Mouse (Mus musculus): ENCODE measurements at regions not wholly inside any gene's neighbourhood (a gene's known extent, or its start where the extent isn't known, plus 50 kb on each side); places are given as distances from the start of the nearest gene placed in this dataset.

DNA sequence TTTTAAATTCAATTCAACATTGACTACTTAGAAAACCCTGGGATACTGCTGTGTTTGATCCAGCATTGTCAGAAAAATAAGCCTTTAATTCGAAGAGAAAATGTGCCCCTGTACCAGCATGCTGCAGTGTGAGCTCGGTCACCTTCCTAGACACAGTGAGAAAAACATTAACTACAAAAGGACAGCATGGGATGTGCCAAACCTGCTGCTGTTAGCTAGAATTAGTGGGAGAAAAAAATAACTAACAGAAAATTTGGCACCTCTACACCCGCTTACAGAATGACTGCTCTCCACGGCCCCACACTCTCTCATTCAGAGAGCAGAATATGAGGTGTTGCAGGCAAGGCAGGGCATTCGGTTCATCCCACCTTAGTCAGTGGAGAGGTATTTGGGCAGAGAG lies 531.9 kb upstream of the Hs6st1 start:
- Histone ChIP-seq H3K27me3 (ENCODE audit: control insufficient read depth in 1 of 2, insufficient read depth in 2 of 2, low read length in 2 of 2) (no peaks in the 10 kb centered on the region), H3K9me3 (replicated peaks; ENCODE audit: insufficient read depth, low read length) (no peaks in the 10 kb centered on the region), H3K9ac (ENCODE audit: control insufficient read depth, low read depth, low read length, poor library complexity, severe bottlenecking) (no peak overlapping the region), H3K4me3 (ENCODE audit: control insufficient read depth in 1 of 2, insufficient read depth in 1 of 2, low read depth in 2 of 2, low read length in 2 of 2) (no peak overlapping the region), H3K36me3 (ENCODE audit: control insufficient read depth in 1 of 2, insufficient read depth in 2 of 2, low read length in 2 of 2) (no peaks in the 10 kb centered on the region), H3K79me2 (ENCODE audit: control insufficient read depth, insufficient read depth, low read length, poor library complexity) (no peaks in the 10 kb centered on the region), H3K27ac (ENCODE audit: control insufficient read depth, low read depth, low read length) (no peak overlapping the region), H3K4me1 (ENCODE audit: control insufficient read depth in 1 of 2, insufficient read depth in 2 of 2, low read length in 2 of 2) (no peaks in the 10 kb centered on the region)
- DNase-seq (ENCODE audit: low read depth, low spot score) = no peak
- TF ChIP-seq RAD21 (IDR thresholded peaks at IDR 0.05; ENCODE audit: low read depth, low read length) = no peak
- no peak for TF ChIP-seq GABPA (IDR thresholded peaks at IDR 0.05; ENCODE audit: low read depth, low read length)
- TF ChIP-seq ZNF384 (IDR thresholded peaks at IDR 0.05; ENCODE audit: low read depth, low read length) = no peak
- TF ChIP-seq USF2 (IDR thresholded peaks at IDR 0.05; ENCODE audit: borderline replicate concordance in 1 of 2, insufficient read depth in 1 of 2, low read depth in 1 of 2, low read length in 2 of 2) = no peak
- no peak for TF ChIP-seq CHD1 (IDR thresholded peaks at IDR 0.05; ENCODE audit: low read depth, low read length)
- TF ChIP-seq RCOR1 (IDR thresholded peaks at IDR 0.05; ENCODE audit: low read depth, low read length) = no peak

GRCm38 (mm10) chr1:35548845-35549244 lies 519.4 kb upstream of the Hs6st1 start:
- no peaks in the 10 kb centered on the region for H3K79me2 ChIP-seq (ENCODE audit: control insufficient read depth, insufficient read depth, low read length, poor library complexity)
- no peaks in the 10 kb centered on the region for H3K4me1 ChIP-seq (ENCODE audit: control insufficient read depth in 1 of 2, insufficient read depth in 2 of 2, low read length in 2 of 2)

DNA sequence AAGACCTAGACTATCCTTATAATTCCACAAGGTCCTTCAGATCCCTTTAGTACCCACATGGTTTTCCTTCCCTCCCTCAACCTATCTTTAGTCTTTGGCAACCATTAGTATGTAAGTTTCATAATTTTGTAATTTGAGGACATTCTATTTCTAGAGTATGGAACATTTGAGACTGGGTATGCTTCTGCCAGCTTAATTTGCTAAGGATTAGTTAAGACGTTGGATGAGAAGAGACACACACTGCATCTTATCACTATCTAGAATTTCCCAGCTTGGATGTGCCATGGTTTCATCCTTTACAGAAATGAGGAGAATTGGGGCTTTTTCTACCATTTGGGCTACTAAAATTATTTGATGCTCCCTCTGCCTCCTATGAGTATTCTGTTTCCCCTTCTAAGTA lies 516.7 kb upstream of the Hs6st1 start:
- Histone ChIP-seq H3K9ac (ENCODE audit: control insufficient read depth, low read depth, low read length, poor library complexity, severe bottlenecking) (no peak overlapping the region), H3K79me2 (ENCODE audit: control insufficient read depth, insufficient read depth, low read length, poor library complexity) (no peaks in the 10 kb centered on the region), H3K36me3 (ENCODE audit: control insufficient read depth in 1 of 2, insufficient read depth in 2 of 2, low read length in 2 of 2) (no peaks in the 10 kb centered on the region), H3K4me1 (ENCODE audit: control insufficient read depth in 1 of 2, insufficient read depth in 2 of 2, low read length in 2 of 2) (no peaks in the 10 kb centered on the region), H3K9me3 (replicated peaks; ENCODE audit: insufficient read depth, low read length) (no peaks in the 10 kb centered on the region), H3K4me3 (ENCODE audit: control insufficient read depth in 1 of 2, insufficient read depth in 1 of 2, low read depth in 2 of 2, low read length in 2 of 2) (no peak overlapping the region), H3K27me3 (ENCODE audit: control insufficient read depth in 1 of 2, insufficient read depth in 2 of 2, low read length in 2 of 2) (no peaks in the 10 kb centered on the region), H3K27ac (ENCODE audit: control insufficient read depth, low read depth, low read length) (no peak overlapping the region)
- TF ChIP-seq USF1 (IDR thresholded peaks at IDR 0.05; ENCODE audit: low read depth, low read length) (no peak), HCFC1 (IDR thresholded peaks at IDR 0.05; ENCODE audit: low read depth, low read length) (no peak), NELFE (IDR thresholded peaks at IDR 0.05; ENCODE audit: low read depth, low read length) (no peak), POLR2AphosphoS2 (IDR thresholded peaks at IDR 0.05; ENCODE audit: low read length) (no peak), POLR2A (IDR thresholded peaks at IDR 0.05; ENCODE audit: control insufficient read depth in 1 of 2, insufficient read depth in 1 of 2, low read depth in 1 of 2, low read length in 2 of 2, poor library complexity in 1 of 2) (no peak), CHD2 (IDR thresholded peaks at IDR 0.05; ENCODE audit: low read length) (no peak), GATA1 (IDR thresholded peaks at IDR 0.05; ENCODE audit: low read depth, low read length) (no peak), TCF12 (IDR thresholded peaks at IDR 0.05; ENCODE audit: low read depth, low read length) (no peak), KAT2A (conservative IDR thresholded peaks at IDR 0.05; ENCODE audit: low read depth, low read length) (no peak), RCOR1 (IDR thresholded peaks at IDR 0.05; ENCODE audit: low read depth, low read length) (no peak), ZKSCAN1 (IDR thresholded peaks at IDR 0.05; ENCODE audit: low read depth, low read length) (no peak), ETS1 (IDR thresholded peaks at IDR 0.05; ENCODE audit: low read depth, low read length) (no peak), TAL1 (IDR thresholded peaks at IDR 0.05; ENCODE audit: low read length) (no peak), TBP (IDR thresholded peaks at IDR 0.05; ENCODE audit: low read depth, low read length) (no peak), UBTF (IDR thresholded peaks at IDR 0.05; ENCODE audit: borderline replicate concordance, insufficient read depth, low read depth, low read length) (no peak), NRF1 (IDR thresholded peaks at IDR 0.05; ENCODE audit: insufficient read depth, low read depth, low read length, poor library complexity, severe bottlenecking) (no peak), MAX (IDR thresholded peaks at IDR 0.05; ENCODE audit: low read length) (no peak), E2F4 (IDR thresholded peaks at IDR 0.05; ENCODE audit: borderline replicate concordance, low read depth, low read length) (no peak), ELF1 (IDR thresholded peaks at IDR 0.05; ENCODE audit: low read depth, low read length) (no peak)
- DNase-seq (ENCODE audit: low read depth, low spot score) = no peak

More at GRCm38 (mm10) chr1:35548845-35549244, 519.4 kb upstream of the Hs6st1 start:
- H3K36me3 ChIP-seq (ENCODE audit: control insufficient read depth in 1 of 2, insufficient read depth in 2 of 2, low read length in 2 of 2) = no peaks in the 10 kb centered on the region
- no peak for TF ChIP-seq EP300 (IDR thresholded peaks at IDR 0.05; ENCODE audit: low read depth in 1 of 2, low read length in 2 of 2)
- no peak for TF ChIP-seq POLR2A (IDR thresholded peaks at IDR 0.05; ENCODE audit: control insufficient read depth in 1 of 2, insufficient read depth in 1 of 2, low read depth in 1 of 2, low read length in 2 of 2, poor library complexity in 1 of 2)
- no peak for TF ChIP-seq JUND (IDR thresholded peaks at IDR 0.05; ENCODE audit: low read depth, low read length)
- TF ChIP-seq CTCF (IDR thresholded peaks at IDR 0.05 in 2 of 3, conservative IDR thresholded peaks at IDR 0.05 in 1 of 3; ENCODE audit: control insufficient read depth in 1 of 3, insufficient read depth in 1 of 3, low read depth in 2 of 3, low read length in 3 of 3, poor library complexity in 1 of 3, severe bottlenecking in 1 of 3) = no peak
- no peak for TF ChIP-seq ETS1 (IDR thresholded peaks at IDR 0.05; ENCODE audit: low read depth, low read length)
- H3K9ac ChIP-seq (ENCODE audit: control insufficient read depth, low read depth, low read length, poor library complexity, severe bottlenecking) = no peak overlapping the region
- no peak overlapping the region for H3K4me3 ChIP-seq (ENCODE audit: control insufficient read depth in 1 of 2, insufficient read depth in 1 of 2, low read depth in 2 of 2, low read length in 2 of 2)
- no peak overlapping the region for H3K27ac ChIP-seq (ENCODE audit: control insufficient read depth, low read depth, low read length)
- no peaks in the 10 kb centered on the region for H3K27me3 ChIP-seq (ENCODE audit: control insufficient read depth in 1 of 2, insufficient read depth in 2 of 2, low read length in 2 of 2)
- DNase-seq (ENCODE audit: low read depth, low spot score) = no peak
- H3K9me3 ChIP-seq (replicated peaks; ENCODE audit: insufficient read depth, low read length) = no peaks in the 10 kb centered on the region
